Mouse (Mus musculus) lung, embryonic 16.5 days (tissue): ENCODE data around the gene Gm266. TPM values are rescaled to one million over a fixed set of nuclear protein-coding genes. Genes with fewer than 3 reads are reported as not detected.

Experiments used
- ATAC-seq: fragments of 200-750 bp; cut with Nextera tagmentation; 2 replicates; pipeline ENCODE4 v1.8.0; 2017; ENCODE audit warnings: low read depth, mild to moderate bottlenecking, moderate library complexity
- H3K27ac ChIP-seq: fragments of 300-500 bp; sonication (generic); 2 replicates; pipeline ENCODE4 v1.5.1; 2014; ENCODE audit warnings: mild to moderate bottlenecking, control low read depth, low read length
- H3K27me3 ChIP-seq: fragments of 300-500 bp; sonication (generic); 2 replicates; pipeline ENCODE4 v1.6.1; 2014; ENCODE audit warnings: low read depth, low read length, mixed read lengths; ENCODE audit not compliant: control insufficient read depth, insufficient read depth
- H3K36me3 ChIP-seq: fragments of 300-500 bp; sonication (generic); 2 replicates; pipeline ENCODE4 v1.6.1; 2014; ENCODE audit warnings: low read length; ENCODE audit not compliant: control insufficient read depth, insufficient read depth
- H3K4me1 ChIP-seq: fragments of 300-500 bp; sonication (generic); replicated peaks from 2 replicates; pipeline ENCODE4 v1.6.1; 2014; ENCODE audit warnings: low read length, mixed read lengths; ENCODE audit not compliant: control insufficient read depth, insufficient read depth
- H3K4me2 ChIP-seq: fragments of 300-500 bp; sonication (generic); 2 replicates; pipeline ENCODE4 v1.6.1; 2014; ENCODE audit warnings: low read depth, low read length, control low read depth
- H3K4me3 ChIP-seq: fragments of 300-500 bp; sonication (generic); 2 replicates; pipeline ENCODE4 v1.5.1; 2014; ENCODE audit warnings: mild to moderate bottlenecking, low read length, control low read depth
- H3K9ac ChIP-seq: fragments of 300-500 bp; sonication (generic); 2 replicates; pipeline ENCODE4 v1.6.1; 2014; ENCODE audit warnings: low read length, control low read depth
- H3K9me3 ChIP-seq: fragments of 300-500 bp; sonication (generic); 2 replicates; pipeline ENCODE4 v1.6.1; 2016; ENCODE audit warnings: low read length; ENCODE audit not compliant: control insufficient read depth
- WGBS: fragments of 180-500 bp; shearing (Covaris S2); extraction: QIAGEN DNeasy Blood & Tissue Kit; methylation state at CpG from one replicate; pipeline ENCODE4 v1.1.7; 2014; 5-methylcytosine and 5-hydroxymethylcytosine counted together
- polyA plus RNA-seq: library from polyadenylated mRNA; unstranded; fragments of >200 nt; fragmentation: Nextera tagmentation; extraction: Ambion mirVana; gene quantifications from 2 replicates; pipeline ENCODE4 v1.2.1, GENCODE M21; 2015

The Gm266 gene
- polyA plus RNA-seq, 1 experiment from 2014 or later: 3.9 TPM

DNA sequence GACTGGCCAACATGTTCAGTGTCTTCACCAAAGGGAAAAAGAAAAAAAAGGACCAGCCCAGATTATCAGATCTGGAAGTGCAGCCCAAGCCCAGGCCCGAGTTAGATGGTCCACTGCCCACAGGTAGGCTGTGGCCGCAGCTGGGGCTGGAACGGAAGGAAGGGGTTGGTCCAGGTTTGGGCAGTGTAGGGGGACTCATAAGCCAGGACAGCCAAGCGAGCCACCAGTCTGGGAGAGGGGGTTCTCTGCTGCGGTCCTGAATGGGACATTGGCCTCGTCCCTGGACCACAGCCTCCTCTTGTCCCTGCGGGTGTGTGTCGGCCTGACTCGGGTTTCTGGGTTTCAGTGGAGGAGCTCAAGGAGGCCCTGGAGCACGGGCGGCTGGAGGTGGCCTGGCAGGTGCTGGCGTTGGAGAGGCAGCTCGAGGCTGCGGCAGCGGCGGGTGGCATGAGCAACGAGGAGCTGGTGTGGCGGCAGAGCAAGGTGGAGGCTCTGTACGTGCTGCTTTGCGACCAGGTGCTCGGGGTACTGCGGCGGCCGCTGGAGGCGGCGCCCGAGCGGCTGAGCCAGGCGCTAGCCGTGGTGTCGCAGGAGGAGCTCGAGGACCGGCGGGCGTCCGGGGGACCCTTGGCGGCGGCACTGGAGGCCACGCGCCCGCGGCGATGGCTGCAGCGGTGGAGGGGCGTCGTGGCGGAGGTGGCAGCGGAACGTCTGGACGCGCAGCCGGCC is 40.3 kb downstream of the Gm266 start:
- peak overlapping the region; percentile 38 for H3K4me2 ChIP-seq
- no peak for ATAC-seq
- no peak overlapping the region for H3K27ac ChIP-seq
- no peak overlapping the region for H3K9ac ChIP-seq
- H3K4me1 ChIP-seq: peaks cover 35% of the 10 kb centered on the region
- H3K27me3 ChIP-seq: peaks cover 78% of the 10 kb centered on the region
- no peaks in the 10 kb centered on the region for H3K9me3 ChIP-seq
- peak overlapping the region; percentile 27 for H3K4me3 ChIP-seq
- WGBS: 6% methylated on average over 52 of the region's 52 CpGs
- no peaks in the 10 kb centered on the region for H3K36me3 ChIP-seq

DNA sequence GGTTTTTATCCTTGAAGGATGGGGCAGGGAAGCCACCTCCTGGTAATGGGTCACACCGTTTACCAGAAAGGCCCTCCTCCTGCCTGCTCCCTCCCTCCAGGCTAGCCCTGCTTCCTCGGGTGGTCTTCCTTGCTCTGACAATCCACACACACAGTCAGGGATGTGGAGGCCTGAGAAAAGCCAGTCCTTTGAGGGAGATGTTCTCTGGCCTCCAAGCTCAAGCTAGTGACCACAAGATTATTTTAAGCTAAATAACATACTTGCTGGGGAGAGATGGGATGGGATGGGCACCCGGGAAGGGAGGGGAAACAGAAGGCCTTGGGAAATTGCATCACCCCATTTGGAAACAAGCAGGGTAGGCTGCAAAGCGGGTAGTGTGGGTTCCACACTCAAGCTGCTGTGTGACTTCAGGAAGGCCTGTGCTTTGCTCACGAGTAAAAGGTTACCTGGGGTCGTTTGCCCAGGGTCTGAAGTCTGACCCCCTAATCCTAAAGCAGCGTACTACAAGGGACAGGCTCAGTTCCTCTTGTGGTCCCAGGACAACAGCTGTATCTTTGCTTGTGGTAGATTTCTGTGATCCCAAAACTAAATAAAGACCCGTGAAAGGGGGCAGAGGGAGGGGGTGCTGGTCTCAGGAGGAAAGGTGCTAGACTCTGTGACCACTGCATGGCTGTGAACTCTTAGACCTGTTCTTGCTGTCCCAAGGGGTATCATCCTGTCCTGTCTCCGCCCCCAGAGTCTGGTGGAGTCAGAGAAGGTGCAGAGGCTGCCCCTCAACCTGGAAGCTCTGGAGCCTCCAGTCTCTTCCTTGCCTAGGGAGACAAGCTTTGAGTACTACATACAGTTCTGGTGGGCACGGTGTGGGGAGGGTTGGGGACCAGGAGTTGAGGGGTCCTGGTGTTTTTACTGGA is 41.4 kb downstream of the Gm266 start:
- no peak overlapping the region for H3K9ac ChIP-seq
- H3K4me2 ChIP-seq: no peak overlapping the region
- H3K4me1 ChIP-seq: peaks cover 25% of the 10 kb centered on the region
- no peak for ATAC-seq
- no peaks in the 10 kb centered on the region for H3K9me3 ChIP-seq
- H3K36me3 ChIP-seq: no peaks in the 10 kb centered on the region
- H3K4me3 ChIP-seq: no peak overlapping the region
- WGBS: 46% methylated on average over 10 of the region's 10 CpGs
- peaks cover 78% of the 10 kb centered on the region for H3K27me3 ChIP-seq
- no peak overlapping the region for H3K27ac ChIP-seq

DNA sequence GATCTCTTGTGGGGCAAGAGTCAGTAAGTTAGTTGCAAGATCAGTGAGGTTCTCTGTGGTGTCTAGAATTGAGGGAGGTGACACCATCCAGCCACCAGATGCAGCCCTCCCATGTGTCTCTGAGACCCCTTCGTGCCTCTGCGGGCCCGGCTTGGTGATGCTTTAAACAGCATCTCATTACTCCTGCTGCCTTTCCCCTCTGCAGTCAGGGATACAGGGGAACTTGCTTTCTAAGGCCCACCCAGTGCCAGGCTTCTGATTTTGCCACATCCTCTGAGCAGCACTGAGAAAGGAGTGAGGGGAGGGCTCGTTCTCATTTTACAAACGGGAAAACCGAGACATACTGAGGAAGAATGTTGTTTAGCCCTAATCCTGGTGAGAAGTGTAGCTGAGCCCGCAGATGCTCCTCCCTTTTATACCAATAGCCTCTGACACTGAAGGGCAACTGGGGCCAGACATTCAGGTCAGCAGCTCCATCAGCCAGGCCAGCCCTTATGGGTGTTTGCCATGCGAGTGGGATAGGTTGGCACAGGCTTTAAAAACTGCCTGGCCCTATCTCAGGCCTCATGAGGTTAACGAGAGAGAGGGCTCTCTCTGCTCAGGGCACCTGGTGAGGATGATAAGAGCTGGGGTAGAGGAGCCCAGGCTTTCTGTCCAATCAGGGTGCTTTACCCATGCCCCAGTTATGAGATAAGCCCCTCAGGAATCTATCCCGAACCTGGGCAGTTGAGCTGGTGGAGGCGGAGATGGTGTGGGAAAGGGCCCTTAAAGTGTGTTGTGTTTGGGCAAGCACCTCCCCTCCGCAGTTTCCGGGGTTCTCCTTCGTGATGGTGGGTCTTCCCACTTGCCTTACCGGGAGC is 42.4 kb downstream of the Gm266 start:
- Histone ChIP-seq H3K4me3 (peak overlapping the region; percentile 49), H3K4me1 (peaks cover 18% of the 10 kb centered on the region), H3K4me2 (peak overlapping the region; percentile 83), H3K27me3 (peaks cover 72% of the 10 kb centered on the region), H3K36me3 (no peaks in the 10 kb centered on the region), H3K9me3 (no peaks in the 10 kb centered on the region), H3K9ac (peak overlapping the region; percentile 57), H3K27ac (no peak overlapping the region)
- ATAC-seq: no peak
- 30% methylated on average over 15 of the region's 15 CpGs for WGBS

DNA sequence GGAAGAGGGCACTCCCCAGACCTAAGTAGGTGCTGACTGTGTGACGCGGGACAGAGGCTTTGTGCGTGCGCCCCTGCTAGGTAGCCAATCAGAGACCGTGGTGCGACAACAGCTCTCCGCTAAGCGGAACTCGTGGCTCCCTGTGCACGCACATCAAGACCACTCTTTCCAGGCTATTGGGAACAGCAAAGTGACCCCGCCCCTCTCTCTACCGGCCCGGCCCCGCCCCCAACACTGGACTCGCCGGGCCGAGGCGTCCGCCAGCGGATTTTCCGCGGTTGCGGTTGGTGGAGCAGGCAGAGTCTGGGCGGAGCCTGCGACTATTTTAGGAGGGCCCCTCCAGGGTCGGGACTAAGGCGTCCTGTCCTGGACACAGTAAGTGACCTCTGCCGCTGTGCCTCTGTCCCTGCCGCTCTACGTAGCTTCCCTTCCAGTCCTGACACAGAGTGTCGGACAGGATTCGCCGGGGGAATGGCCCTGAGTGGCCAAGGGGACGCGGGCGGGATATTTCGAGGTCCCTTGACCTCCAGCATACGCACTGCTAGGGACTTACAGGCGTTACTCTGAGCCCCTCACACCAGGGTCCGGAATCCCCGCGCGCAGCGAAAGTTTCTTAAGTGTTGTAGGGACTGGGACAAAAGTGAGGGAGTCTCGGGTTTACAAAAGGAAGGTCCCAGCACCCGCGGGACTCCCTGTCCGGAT is 43.2 kb downstream of the Gm266 start, which contains the start of gene Tnfaip2:
Gene Tnfaip2 (plus strand): TSS at position 161 of the 702 bp plus-strand sequence.
- H3K27ac ChIP-seq: peak within 1 kb of the TSS; percentile 12; the same call in 1 of the 2 replicates

GRCm38 (mm10) chr12:111441523-111441922 is 44.1 kb downstream of the Gm266 start:
- Histone ChIP-seq H3K27me3 (peaks cover 55% of the 10 kb centered on the region), H3K9ac (no peak overlapping the region), H3K4me3 (no peak overlapping the region), H3K27ac (0 out of 2 replicates have a peak overlapping the region, but pooled peaks have one; percentile 12), H3K36me3 (no peaks in the 10 kb centered on the region), H3K9me3 (no peaks in the 10 kb centered on the region), H3K4me2 (no peak overlapping the region), H3K4me1 (peaks cover 13% of the 10 kb centered on the region)
- ATAC-seq: no peak
- WGBS: 57% methylated on average over 3 of the region's 3 CpGs

More for the DNA sequence above, 43.2 kb downstream of the Gm266 start, which contains the start of gene Tnfaip2:
- under 1% methylated on average over 47 of the region's 48 CpGs for WGBS
- Histone ChIP-seq H3K4me3 (peak within 1 kb of the TSS; percentile 49), H3K9ac (peak within 1 kb of the TSS; percentile 57), H3K36me3 (no peaks in the 10 kb centered on the region), H3K9me3 (no peaks in the 10 kb centered on the region), H3K27me3 (peaks cover 65% of the 10 kb centered on the region), H3K4me1 (peaks cover 18% of the 10 kb centered on the region), H3K4me2 (peak within 1 kb of the TSS; percentile 83)
- ATAC-seq: peak; percentile 82

GRCm38 (mm10) chr12:111440701-111441373 is 44.8 kb downstream of the Gm266 start:
- H3K27me3 ChIP-seq: peaks cover 48% of the 10 kb centered on the region
- no peak overlapping the region for H3K27ac ChIP-seq
- no peak overlapping the region for H3K4me2 ChIP-seq
- H3K4me3 ChIP-seq: no peak overlapping the region
- H3K36me3 ChIP-seq: no peaks in the 10 kb centered on the region
- H3K9me3 ChIP-seq: no peaks in the 10 kb centered on the region
- 83% methylated on average over 9 of the region's 9 CpGs for WGBS
- no peak for ATAC-seq
- H3K4me1 ChIP-seq: peaks cover 10% of the 10 kb centered on the region
- H3K9ac ChIP-seq: no peak overlapping the region

- ATAC-seq: no peak
- peaks cover 29% of the 10 kb centered on the region for H3K27me3 ChIP-seq
- WGBS: 67% methylated on average over 6 of the region's 6 CpGs
Measured at GRCm38 (mm10) chr12:111438850-111439249, 46.8 kb downstream of the Gm266 start.

More at GRCm38 (mm10) chr12:111438850-111439249, 46.8 kb downstream of the Gm266 start:
- Histone ChIP-seq H3K27ac (no peak overlapping the region), H3K4me1 (peaks cover 7% of the 10 kb centered on the region), H3K9me3 (no peaks in the 10 kb centered on the region), H3K9ac (no peak overlapping the region), H3K4me3 (no peak overlapping the region), H3K4me2 (no peak overlapping the region), H3K36me3 (no peaks in the 10 kb centered on the region)
